ENCODE assay signal across 39 mouse cellular contexts in the genomic region with DNA sequence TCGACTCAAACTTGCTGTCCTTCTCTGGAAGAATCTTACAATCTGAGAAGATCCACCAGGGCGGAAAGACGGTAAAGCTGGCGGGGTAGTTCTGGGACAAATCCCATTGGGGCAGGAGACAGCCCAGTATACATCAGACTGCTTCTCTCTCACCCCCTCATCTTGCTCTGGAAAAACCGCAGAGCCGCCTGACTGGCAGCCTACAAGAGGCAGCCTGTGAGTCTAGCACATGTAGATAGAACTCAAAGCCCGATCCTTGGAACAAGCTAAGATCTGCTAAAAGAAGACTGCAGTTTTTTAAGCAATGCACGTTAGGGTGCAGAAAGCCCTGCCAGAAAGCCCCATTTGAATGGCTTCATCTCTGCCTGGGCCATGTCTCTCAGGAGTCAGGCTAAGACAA. TPM values are rescaled to one million over a fixed set of nuclear protein-coding genes. Genes with fewer than 3 reads are reported as not detected.
DNase-seq lines count a peak whose midpoint lies in the region; ATAC-seq and TF ChIP-seq lines count a peak whose summit lies in the region.
"Had no signal": no experiment of that assay in that cellular context is flagged by ENCODE, and none has a peak within 500 bp of the region (broad histone marks: within the 10 kb centered on the region; RNA-seq: fewer than 3 reads in every experiment).

No protein-coding gene starts in this region.

- H3K36me3 ChIP-seq in forebrain, embryonic 11.5 days (ENCODE audit: control insufficient read depth, insufficient read depth, low read length) = no peaks in the 10 kb centered on the region
- no peaks in the 10 kb centered on the region for H3K36me3 ChIP-seq in forebrain, embryonic 10.5 days (replicated peaks)
- H3K36me3 ChIP-seq: embryonic facial prominence, embryonic 12.5 days; G1E; heart, embryonic 10.5 days; hindbrain, embryonic 12.5 days; intestine, embryonic 15.5 days; neural tube, embryonic 15.5 days; stomach, embryonic 15.5 days had no signal

- H3K9ac ChIP-seq in forebrain, embryonic 11.5 days (ENCODE audit: low read length) = no peak overlapping the region
- H3K9ac ChIP-seq: embryonic facial prominence, embryonic 12.5 days; hindbrain, embryonic 12.5 days; intestine, embryonic 15.5 days; liver, embryonic 14.5 days; neural tube, embryonic 15.5 days; stomach, embryonic 15.5 days had no signal

- 88% methylated on average over 8 of the region's 8 CpGs for WGBS in forebrain, embryonic 11.5 days
- WGBS in forebrain, embryonic 10.5 days = 90% methylated on average over 8 of the region's 8 CpGs

- H3K4me1 ChIP-seq in forebrain, embryonic 11.5 days (replicated peaks; ENCODE audit: control insufficient read depth, insufficient read depth, low read length) = no peaks in the 10 kb centered on the region
- H3K4me1 ChIP-seq in forebrain, embryonic 10.5 days = no peaks in the 10 kb centered on the region
- H3K4me1 ChIP-seq: embryonic facial prominence, embryonic 12.5 days; intestine, embryonic 15.5 days; stomach, embryonic 15.5 days had no signal

- no peak overlapping the region for H3K4me2 ChIP-seq in forebrain, embryonic 11.5 days (ENCODE audit: low read depth, low read length, severe bottlenecking)
- H3K4me2 ChIP-seq: embryonic facial prominence, embryonic 12.5 days; hindbrain, embryonic 12.5 days; intestine, embryonic 15.5 days; neural tube, embryonic 15.5 days; stomach, embryonic 15.5 days had no signal

- H3K27ac ChIP-seq in forebrain, embryonic 11.5 days (ENCODE audit: low read depth, low read length) = no peak overlapping the region
- H3K27ac ChIP-seq in forebrain, embryonic 10.5 days = no peak overlapping the region
- no peak overlapping the region for H3K27ac ChIP-seq in left cerebral cortex, adult 2 months
- H3K27ac ChIP-seq: embryonic facial prominence, embryonic 12.5 days; heart, embryonic 10.5 days; hindbrain, embryonic 12.5 days; hindbrain, postnatal 0 days; intestine, embryonic 15.5 days; liver, embryonic 14.5 days; macrophage; neural tube, embryonic 15.5 days; stomach, embryonic 15.5 days had no signal

- no peaks in the 10 kb centered on the region for H3K9me3 ChIP-seq in forebrain, embryonic 11.5 days (ENCODE audit: control insufficient read depth, low read length)
- no peaks in the 10 kb centered on the region for H3K9me3 ChIP-seq in forebrain, embryonic 10.5 days
- H3K9me3 ChIP-seq: embryonic facial prominence, embryonic 12.5 days; heart, embryonic 10.5 days; hindbrain, embryonic 12.5 days; intestine, embryonic 15.5 days; neural tube, embryonic 15.5 days; stomach, embryonic 15.5 days had no signal

- intact Hi-C loops in left cerebral cortex, postnatal 10 days (cut with DNase I) = no loop called here
- intact Hi-C loops in left cerebral cortex, adult 2 months (cut with DNase I) = no loop called here
- intact Hi-C loops in gastrocnemius, postnatal 14 days (cut with DNase I; ENCODE audit: low total_unique reads) = no loop called here

- DNase-seq in forebrain, embryonic 11.5 days (ENCODE audit: low spot score) = peak; percentile 17
- DNase-seq in forebrain, embryonic 10.5 days (ENCODE audit: extremely low spot score, low spot score) = no peak
- DNase-seq in left cerebral cortex, postnatal 10 days (ENCODE audit: extremely low spot score in 1 of 2, low spot score in 2 of 2) = peak; percentile 22 to 31
- DNase-seq in left cerebral cortex, adult 2 months (ENCODE audit: extremely low spot score in 1 of 2, low spot score in 2 of 2) = no peak
- DNase-seq in testis, postnatal 10 days (ENCODE audit: low spot score) = peak; percentile 18
- DNase-seq in testis, postnatal 14 days (ENCODE audit: low spot score) = no peak
- no peak for DNase-seq in gastrocnemius, postnatal 14 days
- DNase-seq in adrenal gland, postnatal 25 days = no peak
- DNase-seq: adrenal gland, adult 8-10 months; cerebellum, adult 11-12 months; cerebellum, adult 9-11 months; embryo, embryonic 11 days; gastrocnemius, postnatal 10 days; heart, postnatal 36 days; kidney, adult 9 months; kidney, postnatal 14 days; liver; lung, adult 2 months; lung, postnatal 10 days; midbrain, embryonic 14.5 days; thymus, adult 2 months; thymus, postnatal 36 days had no signal

- no peaks in the 10 kb centered on the region for H3K27me3 ChIP-seq in forebrain, embryonic 11.5 days (ENCODE audit: control insufficient read depth, insufficient read depth, low read length)
- H3K27me3 ChIP-seq in forebrain, embryonic 10.5 days (ENCODE audit: poor library complexity, severe bottlenecking) = peaks cover 2% of the 10 kb centered on the region; the same call in 1 of the 2 replicates
- H3K27me3 ChIP-seq: CH12.LX; embryonic facial prominence, embryonic 12.5 days; hindbrain, embryonic 12.5 days; intestine, embryonic 15.5 days; neural tube, embryonic 15.5 days; stomach, embryonic 15.5 days had no signal

- ATAC-seq in forebrain, embryonic 11.5 days (replicated peaks; ENCODE audit: low FRiP score) = no peak
- ATAC-seq: hindbrain, postnatal 0 days; intestine, embryonic 15.5 days had no signal

- no peak for TF ChIP-seq CTCF in left cerebral cortex, adult 2 months (IDR thresholded peaks at IDR 0.05)

- no peak overlapping the region for H3K4me3 ChIP-seq in forebrain, embryonic 11.5 days (ENCODE audit: low read depth, low read length)
- H3K4me3 ChIP-seq in forebrain, embryonic 10.5 days = no peak overlapping the region
- no peak overlapping the region for H3K4me3 ChIP-seq in left cerebral cortex, adult 2 months
- H3K4me3 ChIP-seq: embryonic facial prominence, embryonic 12.5 days; heart, embryonic 10.5 days; hindbrain, embryonic 12.5 days; intestine, embryonic 15.5 days; neural tube, embryonic 15.5 days; stomach, embryonic 15.5 days had no signal

RNA-seq across cellular contexts. Expression of a gene that starts 43.9 kb away (rescaled TPM):
- polyA plus RNA-seq in forebrain, embryonic 11.5 days (2014; fragmentation: Nextera tagmentation; extraction: Ambion mirVana) = not detected in 2 replicates
- not detected in 2 replicates for polyA plus RNA-seq in forebrain, embryonic 10.5 days (2016; fragmentation: Nextera tagmentation; extraction: Ambion mirVana)
- under 1 TPM; 0.20 to 0.39 TPM for total RNA-seq in left cerebral cortex, postnatal 10 days (2021)
- total RNA-seq in left cerebral cortex, adult 2 months (2021) = not detected
- total RNA-seq in gastrocnemius, postnatal 14 days (2021) = under 1 TPM; 0.13 to 0.21 TPM
- not detected in 2 replicates for total RNA-seq in adrenal gland, postnatal 25 days (2021)
- total RNA-seq: adrenal gland, adult 8-10 months; CH12.LX; granulocyte monocyte progenitor cell, adult 5-6 weeks; heart, postnatal 36 days; left cerebral cortex, adult 18-20 months; megakaryocyte-erythroid progenitor cell, adult 5-6 weeks had no signal
- polyA plus RNA-seq: C2C12; G1E; heart, embryonic 10.5 days; heart, embryonic 16.5 days; intestine, embryonic 15.5 days; limb, embryonic 11.5 days; liver, embryonic 14.5 days; lung, adult 2 months; macrophage; stomach, embryonic 15.5 days had no signal

Comparison
In these comparisons a context has a peak if more than half of its experiments do, and no peak if none do; other contexts are left out.
1. DNase-seq: peak in forebrain, embryonic 11.5 days (single experiment), left cerebral cortex, postnatal 10 days (2 of 2) and testis, postnatal 10 days (single experiment); none in forebrain, embryonic 10.5 days (single experiment), left cerebral cortex, adult 2 months (0 of 2), testis, postnatal 14 days (single experiment), gastrocnemius, postnatal 14 days (single experiment) and adrenal gland, postnatal 25 days (single experiment).